Mouse (Mus musculus): ENCODE measurements around the gene Slc27a4.

- no peak for TF ChIP-seq GATA1 (IDR thresholded peaks at IDR 0.05; ENCODE audit: low read length)
- TF ChIP-seq TAL1 (IDR thresholded peaks at IDR 0.05; ENCODE audit: low read length): no peak
These were observed 16.9 kb downstream of the Slc27a4 start for GRCm38 (mm10) chr2:29819363-29819762.
